Mouse (Mus musculus): Measurements from ENCODE around the gene Epb41l3.

DNA sequence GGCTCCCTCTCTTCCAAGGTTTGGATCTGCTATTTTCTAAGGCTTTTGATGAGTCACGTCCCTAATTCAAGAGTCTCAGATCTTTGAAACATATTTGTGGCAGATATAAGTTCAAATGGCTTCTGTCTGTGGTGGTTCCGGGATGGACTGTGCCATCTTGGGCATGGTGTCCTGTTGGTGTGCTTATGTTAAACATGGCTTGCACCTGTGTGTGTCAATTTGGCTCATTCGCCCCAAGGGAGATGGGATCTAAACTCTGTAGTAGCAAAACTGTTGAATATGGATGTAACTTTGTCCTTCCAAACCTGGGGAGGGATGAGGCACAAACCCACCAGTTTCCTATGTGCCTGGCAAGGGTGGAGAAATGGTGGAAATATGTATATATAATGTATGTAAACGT lies 21.6 kb downstream of the Epb41l3 start:
- TF ChIP-seq CHD2 (IDR thresholded peaks at IDR 0.05; ENCODE audit: low read depth, low read length) = no peak
- TF ChIP-seq ZNF384 (IDR thresholded peaks at IDR 0.05; ENCODE audit: low read depth, low read length) = no peak
- no peak for TF ChIP-seq ZC3H11A (IDR thresholded peaks at IDR 0.05; ENCODE audit: borderline replicate concordance, low read depth, low read length)

Data from ES-E14 (cell line).